Mouse (Mus musculus): Measurements from ENCODE around the gene Eef1akmt2.

GRCm38 (mm10) chr7:132793467-132793866, 59.0 kb downstream of the Eef1akmt2 start:
- TF ChIP-seq CTCF (IDR thresholded peaks at IDR 0.05; ENCODE audit: low read depth, low read length) (no peak), POLR2A (IDR thresholded peaks at IDR 0.05; ENCODE audit: borderline replicate concordance, low read depth, low read length) (no peak)

Measured in bone marrow macrophage, adult 2 months (primary cell).